20 mouse cellular contexts compared by ENCODE assay signal in the genomic region with DNA sequence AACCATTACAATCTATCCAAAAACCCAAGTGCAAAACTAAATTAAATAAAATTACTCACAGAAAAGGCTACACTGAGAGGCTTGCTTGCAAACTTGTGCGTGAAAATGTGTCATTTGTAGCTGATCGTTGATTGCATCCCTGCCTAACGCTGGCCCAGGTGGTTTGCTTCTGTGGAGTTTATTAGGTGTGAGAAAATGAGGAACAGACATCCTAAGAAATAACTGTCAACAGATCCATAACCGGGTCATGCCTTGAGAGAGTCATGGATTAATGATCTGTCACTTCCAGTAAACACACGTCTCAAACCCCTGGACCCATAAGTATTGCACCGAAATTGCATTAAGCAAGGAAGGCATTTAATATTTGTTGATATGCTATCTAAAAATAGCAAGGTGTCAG.
"Had no signal": no experiment of that assay in that cellular context is flagged by ENCODE, and none has a peak within 500 bp of the region (broad histone marks: within the 10 kb centered on the region; RNA-seq: fewer than 3 reads in every experiment).

No protein-coding gene starts in this region.

- ATAC-seq: intestine, embryonic 16.5 days; liver, postnatal 0 days; midbrain, embryonic 13.5 days had no signal

- DNase-seq: kidney, adult 18-20 months; kidney, adult 9 months; kidney, postnatal 14 days; kidney, postnatal 4 days; left cerebral cortex, postnatal 4 days; liver, postnatal 0 days; right cerebral cortex, adult 18-20 months; right cerebral cortex, postnatal 14 days; right cerebral cortex, postnatal 4 days; thymus, adult 2 months; thymus, postnatal 14 days; thymus, postnatal 4 days had no signal

- H3K9me3 ChIP-seq: midbrain, embryonic 10.5 days; midbrain, embryonic 13.5 days; neural tube, embryonic 12.5 days; neural tube, embryonic 15.5 days had no signal

- H3K4me1 ChIP-seq: megakaryocyte, embryonic 14.5 days; midbrain, embryonic 10.5 days; midbrain, embryonic 13.5 days; neural tube, embryonic 12.5 days; neural tube, embryonic 15.5 days had no signal

- H3K36me3 ChIP-seq: midbrain, embryonic 10.5 days; midbrain, embryonic 13.5 days; neural tube, embryonic 12.5 days; neural tube, embryonic 15.5 days had no signal

- H3K27ac ChIP-seq: liver, embryonic 14.5 days; midbrain, embryonic 10.5 days; midbrain, embryonic 13.5 days; neural tube, embryonic 12.5 days; neural tube, embryonic 15.5 days; stomach, postnatal 0 days had no signal

- H3K9ac ChIP-seq: liver, embryonic 14.5 days; liver, postnatal 0 days; midbrain, embryonic 13.5 days; neural tube, embryonic 12.5 days; neural tube, embryonic 15.5 days had no signal

- H3K4me2 ChIP-seq: midbrain, embryonic 13.5 days; neural tube, embryonic 12.5 days; neural tube, embryonic 15.5 days had no signal

- H3K4me3 ChIP-seq: megakaryocyte, embryonic 14.5 days; midbrain, embryonic 10.5 days; midbrain, embryonic 13.5 days; neural tube, embryonic 12.5 days; neural tube, embryonic 15.5 days had no signal

- H3K27me3 ChIP-seq: megakaryocyte, embryonic 14.5 days; midbrain, embryonic 13.5 days; neural tube, embryonic 12.5 days; neural tube, embryonic 15.5 days had no signal
